Mouse (Mus musculus): ENCODE measurements around the gene Ttc6.

Ttc6 gene

DNA sequence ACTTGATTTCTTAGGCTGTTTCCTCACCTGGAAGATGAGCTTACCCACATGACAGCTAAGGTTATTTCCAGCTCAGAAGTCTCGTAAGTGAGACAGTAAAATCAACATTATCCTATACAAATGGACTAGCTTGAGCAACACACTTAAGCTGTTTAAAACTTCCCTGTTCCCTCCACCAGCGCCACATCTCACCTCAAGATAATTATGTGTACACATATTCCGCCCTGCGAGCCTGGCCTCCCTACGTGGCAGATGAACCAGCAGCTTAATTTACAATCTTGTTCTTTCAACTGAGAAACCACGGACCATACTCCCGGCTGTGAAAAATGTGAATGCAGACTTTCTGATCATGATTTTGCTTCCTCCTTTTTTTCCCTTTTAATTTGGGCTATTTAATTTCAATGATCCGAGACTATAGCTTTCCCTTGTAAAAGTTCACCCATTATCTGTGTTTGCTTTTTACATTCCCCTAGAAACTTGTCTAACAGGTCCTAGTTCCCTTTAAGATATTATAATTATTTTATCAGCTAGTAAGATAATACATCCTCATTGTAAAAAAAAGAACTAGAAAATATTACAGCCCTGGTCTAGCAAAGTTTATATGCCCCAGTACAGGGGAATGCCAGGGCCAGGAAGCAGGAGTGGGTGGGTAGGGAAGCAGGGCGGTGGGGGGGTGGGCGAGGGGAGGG is 99.2 kb downstream of the Ttc6 start:
- DNase-seq = no peak

DNA sequence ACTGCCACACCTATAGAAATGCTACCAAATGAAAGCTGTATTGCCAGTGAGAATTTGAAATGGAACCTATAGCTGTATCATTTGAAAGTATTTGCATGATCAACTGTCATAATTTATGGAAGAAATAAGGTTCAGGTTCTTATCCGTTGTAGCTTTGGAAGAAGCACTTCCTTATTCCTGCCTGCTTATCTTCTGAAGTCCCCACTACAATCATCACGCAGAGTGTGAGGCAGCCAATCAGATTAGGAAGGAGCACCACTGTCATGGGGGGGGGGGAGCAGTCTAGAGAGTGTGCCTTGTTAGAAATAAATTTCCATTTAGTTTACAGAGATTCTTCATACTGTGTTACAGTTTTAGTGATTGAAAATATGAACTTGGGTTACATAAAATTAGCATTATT is 108.5 kb downstream of the Ttc6 start:
- DNase-seq = no peak

- DNase-seq = no peak
Observed at GRCm38 (mm10) chr12:57684967-57685423, 121.1 kb downstream of the Ttc6 start.

DNA sequence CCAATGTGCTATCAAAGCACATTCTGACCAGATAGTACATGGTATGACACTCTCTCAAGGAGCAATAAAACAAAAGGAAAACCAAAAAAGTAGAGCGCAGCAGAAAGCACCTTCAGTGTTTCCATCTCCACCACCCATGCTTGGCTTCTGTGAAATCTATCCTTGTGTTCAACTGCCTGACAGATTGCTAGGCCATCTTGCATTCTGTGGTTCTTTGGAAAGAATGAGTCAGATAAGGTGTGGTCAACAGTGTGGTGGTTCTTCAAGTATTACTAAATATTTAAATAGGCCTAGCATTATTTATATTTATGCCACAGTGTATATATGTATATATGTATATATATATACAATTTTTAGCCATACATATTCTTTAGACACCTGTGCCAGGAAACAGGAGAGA is 146.1 kb downstream of the Ttc6 start:
- DNase-seq = no peak

DNA sequence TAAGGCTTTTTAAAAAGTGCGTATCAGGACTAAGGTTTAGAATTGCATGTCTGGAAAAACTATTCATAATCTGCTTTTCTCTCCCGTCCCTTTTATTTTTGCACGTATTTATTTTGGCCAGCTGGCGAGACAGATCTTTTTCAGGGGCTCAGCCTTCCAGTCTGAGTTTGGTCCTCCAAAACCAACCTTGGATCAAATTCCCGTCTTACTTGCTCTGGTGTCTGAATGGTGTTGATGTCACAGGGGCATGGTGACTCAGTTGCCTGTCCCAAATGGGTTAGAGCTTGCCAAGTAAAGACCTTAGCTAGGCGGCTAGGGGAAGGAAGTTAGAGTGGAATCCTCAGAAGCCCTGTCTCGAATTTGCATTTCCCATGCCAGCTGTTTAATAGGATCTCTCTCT is 200.8 kb downstream of the Ttc6 start:
- no peak for DNase-seq

- DNase-seq = no peak
Observed at GRCm38 (mm10) chr12:57776290-57776997, 212.5 kb downstream of the Ttc6 start.

DNA sequence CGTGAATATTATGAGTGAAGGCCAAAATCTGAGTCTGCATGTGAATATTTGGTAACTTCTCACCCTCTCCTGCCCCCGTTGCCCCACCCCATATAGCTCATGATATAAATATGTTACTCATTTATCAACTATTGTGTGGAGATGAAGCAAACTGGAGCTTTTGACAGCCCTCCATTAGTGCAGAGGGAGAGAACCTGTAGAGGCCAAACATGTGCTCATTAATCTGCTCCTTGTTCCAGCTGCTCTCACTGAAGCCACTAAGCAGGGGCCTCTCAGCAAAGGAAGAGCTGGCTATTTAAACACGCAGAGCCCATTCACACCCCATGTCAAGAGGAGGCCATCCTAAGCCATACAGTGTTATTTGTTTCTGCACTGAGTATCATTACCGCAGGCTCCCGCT is 218.0 kb downstream of the Ttc6 start:
- no peak for DNase-seq

DNA sequence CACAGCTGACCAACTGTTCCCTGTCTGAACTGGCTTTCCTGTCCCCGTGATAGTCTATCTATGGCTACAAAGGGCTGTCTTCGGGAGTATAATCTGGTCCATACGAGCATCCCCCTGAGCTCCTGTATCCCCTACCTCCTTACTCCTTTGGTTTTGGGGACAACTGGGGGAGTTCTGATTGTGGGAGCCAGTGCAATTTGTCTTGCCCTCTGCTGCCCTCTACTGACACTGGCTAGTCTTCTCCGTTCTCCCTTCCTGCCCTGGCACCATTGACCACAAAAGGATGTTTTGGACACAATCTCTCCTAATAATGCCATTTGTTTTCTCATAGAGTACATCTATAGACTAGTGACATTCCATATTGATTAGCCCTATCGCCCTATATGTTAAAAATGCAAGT is 223.6 kb downstream of the Ttc6 start:
- DNase-seq = no peak

All from heart, adult 11 months (tissue).